Mouse (Mus musculus) intestine, postnatal 0 days (tissue): Measurements from ENCODE around the gene Opn4. TPM values are rescaled to one million over a fixed set of nuclear protein-coding genes. Genes with fewer than 3 reads are reported as not detected.

Experiments used
- ATAC-seq: fragments of 200-750 bp; cut with Nextera tagmentation; 2 replicates; pipeline ENCODE4 v1.8.0; 2017; ENCODE audit warnings: mild to moderate bottlenecking, moderate TSS enrichment, moderate library complexity
- H3K27ac ChIP-seq: fragments of 300-500 bp; sonication (generic); 2 replicates; pipeline ENCODE4 v1.5.1; 2014; ENCODE audit warnings: mild to moderate bottlenecking, low read depth, low read length, moderate library complexity
- H3K27me3 ChIP-seq: fragments of 300-500 bp; sonication (generic); replicated peaks from 2 replicates; pipeline ENCODE4 v1.6.1; 2014; ENCODE audit warnings: low read length, mixed read lengths; ENCODE audit not compliant: control insufficient read depth, insufficient read depth
- H3K36me3 ChIP-seq: fragments of 300-500 bp; sonication (generic); 2 replicates; pipeline ENCODE4 v1.6.1; 2014; ENCODE audit warnings: mild to moderate bottlenecking, moderate library complexity; ENCODE audit not compliant: control insufficient read depth, insufficient read depth
- H3K4me1 ChIP-seq: fragments of 300-500 bp; sonication (generic); replicated peaks from 2 replicates; pipeline ENCODE4 v1.6.1; 2014; ENCODE audit warnings: antibody characterized with exemption, low read length, mixed read lengths; ENCODE audit not compliant: control insufficient read depth, insufficient read depth
- H3K4me2 ChIP-seq: fragments of 300-500 bp; sonication (generic); replicated peaks from 2 replicates; pipeline ENCODE4 v1.6.1; 2014; ENCODE audit warnings: low read depth, mild to moderate bottlenecking, moderate library complexity
- H3K4me3 ChIP-seq: fragments of 300-500 bp; sonication (generic); 2 replicates; pipeline ENCODE4 v1.5.1; 2014; ENCODE audit warnings: low read depth, low read length
- H3K9ac ChIP-seq: fragments of 300-500 bp; sonication (generic); 2 replicates; pipeline ENCODE4 v1.6.1; 2014; ENCODE audit warnings: mild to moderate bottlenecking, low read depth, low read length
- H3K9me3 ChIP-seq: fragments of 300-500 bp; sonication (generic); 2 replicates; pipeline ENCODE4 v1.6.1; 2016; ENCODE audit warnings: mixed run types; ENCODE audit not compliant: control insufficient read depth
- CTCF ChIP-seq: sonication (generic); IDR thresholded peaks from 2 replicates; pipeline ENCODE4 v1.5.1; 2016; ENCODE audit warnings: low read depth, mild to moderate bottlenecking, control low read depth, antibody characterized with exemption, moderate library complexity
- WGBS: fragments of 180-500 bp; shearing (Covaris S2); extraction: QIAGEN DNeasy Blood & Tissue Kit; methylation state at CpG from one replicate; pipeline ENCODE4 v1.1.7; 2014; 5-methylcytosine and 5-hydroxymethylcytosine counted together
- polyA plus RNA-seq: library from polyadenylated mRNA; unstranded; fragments of >200 nt; fragmentation: Nextera tagmentation; extraction: Ambion mirVana; gene quantifications from 2 replicates; pipeline ENCODE4 v1.2.1, GENCODE M21; 2015

The Opn4 gene
- polyA plus RNA-seq, 1 experiment from 2014 or later = 0.69 TPM

DNA sequence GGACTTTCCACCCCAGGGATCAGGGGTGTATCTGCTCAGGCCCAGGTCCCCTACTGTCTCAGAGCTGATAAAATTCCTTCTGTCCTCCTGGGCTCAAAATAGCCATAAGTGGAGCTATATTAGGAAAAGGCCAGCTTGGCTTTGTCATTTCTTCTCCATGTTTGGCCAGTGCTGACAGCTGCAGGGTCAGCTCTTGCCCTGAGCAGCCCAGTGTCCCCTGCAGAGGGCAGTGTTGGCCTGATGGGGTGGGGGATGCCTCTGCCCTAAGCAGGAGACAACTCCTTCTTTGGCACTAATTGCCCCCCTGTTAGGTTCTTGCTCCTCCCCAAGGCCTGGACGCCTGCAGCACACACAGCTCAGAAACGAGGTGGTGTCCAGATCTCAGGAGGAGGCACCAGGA, 25.9 kb downstream of the Opn4 start:
- peak; percentile 14; the same call in 1 of the 2 replicates for ATAC-seq
- 48% methylated on average over 2 of the region's 2 CpGs for WGBS

DNA sequence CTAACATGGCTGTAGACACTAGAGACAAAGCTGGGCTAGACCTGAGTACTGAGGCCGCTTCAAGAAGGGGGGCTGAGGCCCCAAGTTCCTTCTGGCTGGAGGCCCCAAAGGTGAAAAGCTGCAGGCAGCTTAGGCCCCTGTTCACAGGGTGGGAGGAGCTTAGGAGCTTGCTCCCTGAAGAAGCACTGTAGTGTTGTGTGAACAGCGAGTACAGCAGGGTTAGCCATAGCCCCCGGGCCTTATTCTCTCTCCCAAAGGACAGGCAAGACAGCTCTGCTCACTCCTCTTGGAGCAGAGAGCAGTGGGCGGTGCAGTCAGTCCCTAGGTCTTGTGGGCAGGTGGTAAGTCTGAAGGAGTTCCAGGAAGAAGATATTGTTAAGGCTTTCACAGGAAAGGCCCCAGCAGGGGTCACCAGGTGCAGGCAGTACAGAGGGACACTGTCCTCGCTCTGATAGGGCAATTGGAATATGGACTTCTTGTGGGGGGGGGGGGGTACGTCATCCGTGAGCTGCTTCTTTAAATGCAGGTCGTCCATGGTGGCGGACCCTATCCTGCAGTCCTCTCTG, 26.5 kb downstream of the Opn4 start:
- peak; percentile 26 for TF ChIP-seq CTCF
- peak; percentile 84 for ATAC-seq
- peak overlapping the region; percentile 17; the same call in 1 of the 2 replicates for H3K4me2 ChIP-seq

More for the DNA sequence above, 25.9 kb downstream of the Opn4 start:
- H3K27me3 ChIP-seq = no peaks in the 10 kb centered on the region
- TF ChIP-seq CTCF = peak; percentile 76
- 0 out of 2 replicates have a peak, but pooled peaks cover 10% of the 10 kb centered on the region for H3K4me1 ChIP-seq
- H3K27ac ChIP-seq = peak overlapping the region; percentile 80
- 0 out of 2 replicates have a peak overlapping the region, but pooled peaks have one; percentile 3 for H3K9ac ChIP-seq
- H3K9me3 ChIP-seq = no peaks in the 10 kb centered on the region
- no peak overlapping the region for H3K4me3 ChIP-seq
- H3K4me2 ChIP-seq = no peak overlapping the region
- H3K36me3 ChIP-seq = peaks cover 21% of the 10 kb centered on the region; the same call in 1 of the 2 replicates

DNA sequence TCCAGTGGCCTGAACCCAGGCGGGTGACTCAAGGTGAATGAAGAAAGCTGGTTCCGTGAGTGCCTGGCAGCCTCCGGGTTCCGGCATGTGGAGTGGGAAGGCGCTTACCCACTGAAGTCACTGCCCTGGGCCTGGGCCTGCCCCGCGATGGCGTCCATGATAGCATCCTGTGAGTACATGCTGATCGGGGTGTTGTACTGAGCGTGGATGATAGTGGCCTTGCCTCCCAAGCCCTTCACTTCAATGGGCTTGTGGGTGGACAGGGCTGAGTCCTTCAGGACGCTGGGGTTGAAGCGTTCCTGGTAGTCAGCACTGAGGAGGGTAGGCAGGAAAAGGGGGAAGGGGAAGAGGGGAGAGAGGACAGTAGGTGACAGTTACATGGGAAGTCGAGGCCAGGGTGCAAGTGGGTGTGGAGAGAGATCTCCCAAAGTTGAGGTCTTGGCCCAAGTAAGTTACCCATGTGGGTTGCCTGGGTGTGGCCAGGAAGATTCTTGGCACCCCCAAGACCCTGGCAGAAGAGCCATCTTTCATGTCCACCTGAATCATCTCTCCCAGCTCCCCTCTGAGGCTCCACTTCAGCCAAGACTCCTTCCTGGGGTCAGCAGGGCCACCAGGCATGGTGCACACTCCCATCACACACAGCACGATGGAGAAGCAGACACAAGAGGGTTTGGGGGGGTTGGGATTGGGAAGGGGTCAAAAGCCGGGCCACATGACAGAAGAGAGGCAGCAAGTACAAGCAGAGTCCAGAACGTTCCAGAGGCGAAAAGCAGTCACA, 28.1 kb downstream of the Opn4 start:
- 0 out of 2 replicates have a peak, but pooled peaks cover 10% of the 10 kb centered on the region for H3K4me1 ChIP-seq
- no peak overlapping the region for H3K4me3 ChIP-seq
- no peak for ATAC-seq
- no peak overlapping the region for H3K27ac ChIP-seq
- no peak overlapping the region for H3K4me2 ChIP-seq
- H3K36me3 ChIP-seq = peaks cover 8% of the 10 kb centered on the region; the same call in 1 of the 2 replicates
- H3K27me3 ChIP-seq = no peaks in the 10 kb centered on the region
- H3K9me3 ChIP-seq = no peaks in the 10 kb centered on the region
- H3K9ac ChIP-seq = no peak overlapping the region
- WGBS = 89% methylated on average over 17 of the region's 17 CpGs
- TF ChIP-seq CTCF = no peak

More for the DNA sequence above, 26.5 kb downstream of the Opn4 start:
- 49% methylated on average over 9 of the region's 9 CpGs for WGBS
- Histone ChIP-seq H3K36me3 (peaks cover 15% of the 10 kb centered on the region; the same call in 1 of the 2 replicates), H3K9ac (peak overlapping the region; percentile 22), H3K9me3 (no peaks in the 10 kb centered on the region), H3K4me3 (no peak overlapping the region), H3K27ac (peak overlapping the region; percentile 80), H3K27me3 (no peaks in the 10 kb centered on the region), H3K4me1 (0 out of 2 replicates have a peak, but pooled peaks cover 10% of the 10 kb centered on the region)

DNA sequence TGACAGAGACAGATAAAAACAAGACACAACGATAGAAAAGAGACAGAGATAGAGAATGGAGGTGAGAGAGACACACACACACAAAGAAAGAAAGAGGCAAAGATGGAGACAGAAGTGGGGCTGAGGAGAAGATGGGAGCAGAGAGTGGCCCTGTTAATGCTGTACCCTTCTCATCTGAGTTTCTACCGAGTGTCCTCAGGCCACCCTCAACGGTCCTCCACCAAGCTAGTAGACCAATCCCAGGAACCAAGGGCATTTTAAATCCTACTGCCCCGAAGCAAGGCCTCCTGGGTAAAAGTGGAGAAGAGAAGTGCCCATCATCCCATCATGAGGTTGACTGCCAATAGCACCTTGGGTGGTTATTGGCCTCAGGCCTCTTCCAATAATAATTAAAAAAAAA, 29.0 kb downstream of the Opn4 start:
- no peaks in the 10 kb centered on the region; the same call in 1 of the 2 replicates for H3K36me3 ChIP-seq
- no peak overlapping the region for H3K4me2 ChIP-seq
- WGBS = 88% methylated on average over 4 of the region's 4 CpGs
- no peak for ATAC-seq
- no peak overlapping the region for H3K27ac ChIP-seq
- H3K4me1 ChIP-seq = 0 out of 2 replicates have a peak, but pooled peaks cover 10% of the 10 kb centered on the region
- H3K4me3 ChIP-seq = no peak overlapping the region
- TF ChIP-seq CTCF = no peak
- H3K9me3 ChIP-seq = no peaks in the 10 kb centered on the region
- no peak overlapping the region for H3K9ac ChIP-seq
- no peaks in the 10 kb centered on the region for H3K27me3 ChIP-seq

DNA sequence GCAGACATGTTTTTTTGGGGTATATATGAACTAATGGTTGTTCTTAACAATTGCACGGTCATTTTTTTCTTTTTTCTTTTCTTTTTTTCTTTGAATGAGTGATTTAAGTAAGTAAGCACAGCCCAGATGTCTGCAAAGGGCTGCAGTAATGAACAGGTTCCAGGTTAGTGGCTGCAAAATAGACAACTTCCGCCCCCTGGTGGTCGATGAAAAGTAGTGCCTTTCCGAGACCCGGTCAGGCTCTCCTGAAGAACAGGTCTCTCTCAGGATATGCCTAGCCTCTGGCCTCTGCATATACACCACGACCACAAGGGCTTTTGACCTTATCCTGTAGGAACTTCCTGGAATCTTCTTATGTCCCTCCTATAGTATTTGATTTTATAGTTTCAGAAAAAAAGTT, 29.6 kb downstream of the Opn4 start:
- Histone ChIP-seq H3K9ac (no peak overlapping the region), H3K4me1 (0 out of 2 replicates have a peak, but pooled peaks cover 10% of the 10 kb centered on the region), H3K36me3 (no peaks in the 10 kb centered on the region; the same call in 1 of the 2 replicates), H3K27me3 (no peaks in the 10 kb centered on the region), H3K4me2 (peak overlapping the region; percentile 60), H3K27ac (no peak overlapping the region), H3K4me3 (peak overlapping the region; percentile 24; the same call in 1 of the 2 replicates), H3K9me3 (no peaks in the 10 kb centered on the region)
- TF ChIP-seq CTCF = peak; percentile 85
- ATAC-seq = no peak
- 1% methylated on average over 6 of the region's 6 CpGs for WGBS

DNA sequence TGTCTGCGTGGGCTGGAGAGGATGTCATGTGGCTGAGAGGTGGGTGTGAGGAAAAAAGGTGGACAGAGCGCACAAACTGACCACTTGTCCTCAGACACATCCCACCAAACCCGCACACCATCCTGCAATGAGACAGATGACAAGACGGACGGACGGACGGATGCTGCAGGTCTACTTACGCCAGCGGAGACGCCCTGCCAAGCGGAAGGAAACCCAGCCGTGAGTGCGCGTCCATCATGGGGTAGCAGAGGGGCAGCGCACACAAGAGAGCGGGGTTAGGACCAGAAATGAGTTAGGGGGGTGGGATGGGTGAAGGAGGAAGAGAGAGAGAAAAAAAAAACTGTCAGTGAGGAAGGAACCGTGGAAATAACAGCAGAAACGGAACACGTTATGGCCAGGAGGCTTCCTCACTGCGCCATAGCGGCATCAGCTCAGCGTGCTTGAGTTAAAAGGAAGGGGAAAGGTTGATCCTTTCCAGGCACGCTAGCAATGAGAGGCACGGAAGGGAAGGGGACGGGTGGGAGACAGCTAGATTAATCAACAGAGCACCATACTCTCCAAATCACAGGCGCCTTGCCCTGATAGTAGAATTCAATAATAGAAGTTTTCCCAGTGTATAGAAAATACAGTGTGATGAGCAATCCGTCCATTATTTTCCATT, 30.3 kb downstream of the Opn4 start:
- Histone ChIP-seq H3K27ac (no peak overlapping the region), H3K4me2 (peak overlapping the region; percentile 60), H3K4me1 (0 out of 2 replicates have a peak, but pooled peaks cover 10% of the 10 kb centered on the region), H3K9ac (no peak overlapping the region), H3K36me3 (no peaks in the 10 kb centered on the region; the same call in 1 of the 2 replicates), H3K27me3 (no peaks in the 10 kb centered on the region), H3K4me3 (peak overlapping the region; percentile 24; the same call in 1 of the 2 replicates), H3K9me3 (no peaks in the 10 kb centered on the region)
- TF ChIP-seq CTCF = no peak
- WGBS = 25% methylated on average over 27 of the region's 27 CpGs
- no peak for ATAC-seq
